Mouse (Mus musculus): ENCODE data around the gene Rfx8. TPM values are rescaled to one million over a fixed set of nuclear protein-coding genes. Genes with fewer than 3 reads are reported as not detected.
"Not testable (repeated sequence)": the region's sequence is repeated elsewhere in the genome, so short reads cannot be mapped to it uniquely, and the experiment has no call there.

Gene Rfx8
- polyA plus RNA-seq, 1 experiment from 2014 or later, result 0.27 TPM

GRCm38 (mm10) chr1:39670211-39670935, 50.4 kb downstream of the Rfx8 start:
- no peaks in the 10 kb centered on the region for H3K27me3 ChIP-seq (replicated peaks; ENCODE audit: insufficient read depth, low read length)
- H3K27ac ChIP-seq (ENCODE audit: low read length), result no peak overlapping the region
- ATAC-seq (no peak), DNase-seq (ENCODE audit: low spot score) (no peak)
- H3K4me3 ChIP-seq (ENCODE audit: low read depth, low read length), result no peak overlapping the region
- no peak for TF ChIP-seq EP300 (IDR thresholded peaks at IDR 0.05)
- TF ChIP-seq CTCF (IDR thresholded peaks at IDR 0.05), result no peak
- no peaks in the 10 kb centered on the region for H3K36me3 ChIP-seq (ENCODE audit: insufficient read depth, low read length)
- no peaks in the 10 kb centered on the region for H3K9me3 ChIP-seq (ENCODE audit: low read length)
- WGBS, result 71% methylated on average over 17 of the region's 17 CpGs
- no peak overlapping the region for H3K4me2 ChIP-seq (replicated peaks; ENCODE audit: low read depth, low read length)
- H3K9ac ChIP-seq (replicated peaks; ENCODE audit: low read depth), result no peak overlapping the region
- no peaks in the 10 kb centered on the region for H3K4me1 ChIP-seq (ENCODE audit: insufficient read depth, low read depth, low read length)

- WGBS, result 84% methylated on average over 12 of the region's 12 CpGs
These were observed 54.0 kb downstream of the Rfx8 start for GRCm38 (mm10) chr1:39666751-39667252.

GRCm38 (mm10) chr1:39664039-39664625, 56.7 kb downstream of the Rfx8 start:
- H3K27ac ChIP-seq (ENCODE audit: low read length), result no peak overlapping the region
- no peaks in the 10 kb centered on the region for H3K27me3 ChIP-seq (replicated peaks; ENCODE audit: insufficient read depth, low read length)
- no peak overlapping the region for H3K9ac ChIP-seq (replicated peaks; ENCODE audit: low read depth)
- no peaks in the 10 kb centered on the region for H3K36me3 ChIP-seq (ENCODE audit: insufficient read depth, low read length)
- H3K4me2 ChIP-seq (replicated peaks; ENCODE audit: low read depth, low read length), result no peak overlapping the region
- no peaks in the 10 kb centered on the region for H3K9me3 ChIP-seq (ENCODE audit: low read length)
- ATAC-seq (no peak), DNase-seq (ENCODE audit: low spot score) (no peak)
- no peaks in the 10 kb centered on the region for H3K4me1 ChIP-seq (ENCODE audit: insufficient read depth, low read depth, low read length)
- TF ChIP-seq EP300 (IDR thresholded peaks at IDR 0.05) (no peak), CTCF (IDR thresholded peaks at IDR 0.05) (no peak)
- 77% methylated on average over 7 of the region's 7 CpGs for WGBS
- no peak overlapping the region for H3K4me3 ChIP-seq (ENCODE audit: low read depth, low read length)

More at GRCm38 (mm10) chr1:39666751-39667252, 54.0 kb downstream of the Rfx8 start:
- Histone ChIP-seq H3K9me3 (ENCODE audit: low read length) (no peaks in the 10 kb centered on the region), H3K4me1 (ENCODE audit: insufficient read depth, low read depth, low read length) (no peaks in the 10 kb centered on the region), H3K4me2 (replicated peaks; ENCODE audit: low read depth, low read length) (no peak overlapping the region), H3K27ac (ENCODE audit: low read length) (no peak overlapping the region), H3K4me3 (ENCODE audit: low read depth, low read length) (no peak overlapping the region), H3K36me3 (ENCODE audit: insufficient read depth, low read length) (no peaks in the 10 kb centered on the region), H3K9ac (replicated peaks; ENCODE audit: low read depth) (no peak overlapping the region), H3K27me3 (replicated peaks; ENCODE audit: insufficient read depth, low read length) (no peaks in the 10 kb centered on the region)
- no peak for TF ChIP-seq CTCF (IDR thresholded peaks at IDR 0.05)
- DNase-seq (ENCODE audit: low spot score) (no peak), ATAC-seq (no peak)

GRCm38 (mm10) chr1:39663050-39663449, 57.7 kb downstream of the Rfx8 start:
- TF ChIP-seq EP300 (IDR thresholded peaks at IDR 0.05) (no peak), CTCF (IDR thresholded peaks at IDR 0.05) (no peak)
- no peak for DNase-seq (ENCODE audit: low spot score)

GRCm38 (mm10) chr1:39656976-39657529, 63.7 kb downstream of the Rfx8 start:
- H3K4me1 ChIP-seq (ENCODE audit: insufficient read depth, low read depth, low read length), result no peaks in the 10 kb centered on the region
- H3K9ac ChIP-seq (replicated peaks; ENCODE audit: low read depth), result no peak overlapping the region
- 72% methylated on average over 6 of the region's 6 CpGs for whole genome bisulfite sequencing
- ATAC-seq, result no peak
- H3K4me2 ChIP-seq (replicated peaks; ENCODE audit: low read depth, low read length), result no peak overlapping the region
- H3K36me3 ChIP-seq (ENCODE audit: insufficient read depth, low read length), result no peaks in the 10 kb centered on the region
- H3K27me3 ChIP-seq (replicated peaks; ENCODE audit: insufficient read depth, low read length), result peaks cover 5% of the 10 kb centered on the region; the same call in 1 of the 2 replicates
- H3K4me3 ChIP-seq (ENCODE audit: low read depth, low read length), result no peak overlapping the region
- H3K9me3 ChIP-seq (ENCODE audit: low read length), result no peaks in the 10 kb centered on the region
- H3K27ac ChIP-seq (ENCODE audit: low read length), result no peak overlapping the region
- DNase-seq (ENCODE audit: low spot score), result no peak
- TF ChIP-seq CTCF (IDR thresholded peaks at IDR 0.05) (no peak), EP300 (IDR thresholded peaks at IDR 0.05) (no peak)

More at GRCm38 (mm10) chr1:39663050-39663449, 57.7 kb downstream of the Rfx8 start:
- no peak overlapping the region for H3K9ac ChIP-seq (replicated peaks; ENCODE audit: low read depth)
- no peak overlapping the region for H3K27ac ChIP-seq (ENCODE audit: low read length)
- H3K4me1 ChIP-seq (ENCODE audit: insufficient read depth, low read depth, low read length), result no peaks in the 10 kb centered on the region
- ATAC-seq, result no peak
- H3K4me2 ChIP-seq (replicated peaks; ENCODE audit: low read depth, low read length), result no peak overlapping the region
- WGBS, result 84% methylated on average over 4 of the region's 4 CpGs
- H3K27me3 ChIP-seq (replicated peaks; ENCODE audit: insufficient read depth, low read length), result no peaks in the 10 kb centered on the region
- no peaks in the 10 kb centered on the region for H3K9me3 ChIP-seq (ENCODE audit: low read length)
- no peak overlapping the region for H3K4me3 ChIP-seq (ENCODE audit: low read depth, low read length)
- no peaks in the 10 kb centered on the region for H3K36me3 ChIP-seq (ENCODE audit: insufficient read depth, low read length)

GRCm38 (mm10) chr1:39654901-39655300, 65.9 kb downstream of the Rfx8 start:
- peaks cover 19% of the 10 kb centered on the region for H3K27me3 ChIP-seq (replicated peaks; ENCODE audit: insufficient read depth, low read length)
- H3K9me3 ChIP-seq (ENCODE audit: low read length); H3K9ac ChIP-seq (replicated peaks; ENCODE audit: low read depth); H3K36me3 ChIP-seq (ENCODE audit: insufficient read depth, low read length); H3K4me2 ChIP-seq (replicated peaks; ENCODE audit: low read depth, low read length); DNase-seq (ENCODE audit: low spot score); H3K27ac ChIP-seq (ENCODE audit: low read length); H3K4me3 ChIP-seq (ENCODE audit: low read depth, low read length); ATAC-seq: not testable (repeated sequence)
- peaks cover 10% of the 10 kb centered on the region; the same call in 1 of the 2 replicates for H3K4me1 ChIP-seq (ENCODE audit: insufficient read depth, low read depth, low read length)
- 83% methylated on average over 18 of the region's 18 CpGs for WGBS

All from lung, postnatal 0 days (tissue).